Mouse (Mus musculus): ENCODE results near the gene Gm30302. TPM values are rescaled to one million over a fixed set of nuclear protein-coding genes. Genes with fewer than 3 reads are reported as not detected.

The Gm30302 gene
- polyA plus RNA-seq, 1 experiment from 2014 or later, result not detected

- H3K36me3 ChIP-seq (ENCODE audit: control insufficient read depth, insufficient read depth, low read length), result no peaks in the 10 kb centered on the region
- no peak overlapping the region for H3K4me2 ChIP-seq (replicated peaks; ENCODE audit: low read depth, low read length)
- no peaks in the 10 kb centered on the region for H3K4me1 ChIP-seq (replicated peaks; ENCODE audit: control insufficient read depth, insufficient read depth, low read length)
- no peak overlapping the region for H3K4me3 ChIP-seq (ENCODE audit: low read depth, low read length)
- H3K27me3 ChIP-seq (ENCODE audit: control insufficient read depth, insufficient read depth, low read length), result no peaks in the 10 kb centered on the region; the same call in 1 of the 2 replicates
- ATAC-seq (ENCODE audit: low FRiP score) (no peak), DNase-seq (ENCODE audit: low spot score) (no peak)
- 91% methylated on average over 14 of the region's 14 CpGs for WGBS
- no peak overlapping the region for H3K9ac ChIP-seq (ENCODE audit: low read depth, low read length)
- H3K9me3 ChIP-seq (ENCODE audit: control insufficient read depth, low read length), result no peaks in the 10 kb centered on the region
- no peak overlapping the region for H3K27ac ChIP-seq (ENCODE audit: low read depth, low read length)
Observed at GRCm38 (mm10) chr13:49762208-49762607, 36.6 kb downstream of the Gm30302 start.

- ATAC-seq (ENCODE audit: low FRiP score), result no peak
- WGBS, result 68% methylated on average over 1 of the region's 1 CpGs
- Histone ChIP-seq H3K9me3 (ENCODE audit: control insufficient read depth, low read length) (no peaks in the 10 kb centered on the region), H3K4me1 (replicated peaks; ENCODE audit: control insufficient read depth, insufficient read depth, low read length) (no peaks in the 10 kb centered on the region), H3K9ac (ENCODE audit: low read depth, low read length) (no peak overlapping the region), H3K36me3 (ENCODE audit: control insufficient read depth, insufficient read depth, low read length) (no peaks in the 10 kb centered on the region), H3K4me2 (replicated peaks; ENCODE audit: low read depth, low read length) (no peak overlapping the region), H3K27ac (ENCODE audit: low read depth, low read length) (no peak overlapping the region), H3K27me3 (ENCODE audit: control insufficient read depth, insufficient read depth, low read length) (no peaks in the 10 kb centered on the region; the same call in 1 of the 2 replicates), H3K4me3 (ENCODE audit: low read depth, low read length) (no peak overlapping the region)
- no peak for DNase-seq (ENCODE audit: low spot score)
Observed at GRCm38 (mm10) chr13:49760675-49761074, 38.1 kb downstream of the Gm30302 start.

- DNase-seq (ENCODE audit: low spot score) (no peak), ATAC-seq (ENCODE audit: low FRiP score) (no peak)
- no peaks in the 10 kb centered on the region for H3K9me3 ChIP-seq (ENCODE audit: control insufficient read depth, low read length)
- 88% methylated on average over 4 of the region's 4 CpGs for WGBS
- H3K4me1 ChIP-seq (replicated peaks; ENCODE audit: control insufficient read depth, insufficient read depth, low read length), result no peaks in the 10 kb centered on the region
- H3K36me3 ChIP-seq (ENCODE audit: control insufficient read depth, insufficient read depth, low read length), result no peaks in the 10 kb centered on the region
- no peak overlapping the region for H3K27ac ChIP-seq (ENCODE audit: low read depth, low read length)
- H3K27me3 ChIP-seq (ENCODE audit: control insufficient read depth, insufficient read depth, low read length), result no peaks in the 10 kb centered on the region
- no peak overlapping the region for H3K4me3 ChIP-seq (ENCODE audit: low read depth, low read length)
- H3K9ac ChIP-seq (ENCODE audit: low read depth, low read length), result no peak overlapping the region
- H3K4me2 ChIP-seq (replicated peaks; ENCODE audit: low read depth, low read length), result no peak overlapping the region
Observed at GRCm38 (mm10) chr13:49757966-49758365, 40.8 kb downstream of the Gm30302 start.

GRCm38 (mm10) chr13:49756591-49756990, 42.2 kb downstream of the Gm30302 start:
- no peak overlapping the region for H3K4me3 ChIP-seq (ENCODE audit: low read depth, low read length)
- H3K27ac ChIP-seq (ENCODE audit: low read depth, low read length), result no peak overlapping the region
- no peak overlapping the region for H3K9ac ChIP-seq (ENCODE audit: low read depth, low read length)
- no peaks in the 10 kb centered on the region for H3K27me3 ChIP-seq (ENCODE audit: control insufficient read depth, insufficient read depth, low read length)
- H3K36me3 ChIP-seq (ENCODE audit: control insufficient read depth, insufficient read depth, low read length), result no peaks in the 10 kb centered on the region
- ATAC-seq (ENCODE audit: low FRiP score) (no peak), DNase-seq (ENCODE audit: low spot score) (no peak)
- H3K9me3 ChIP-seq (ENCODE audit: control insufficient read depth, low read length), result no peaks in the 10 kb centered on the region
- no peaks in the 10 kb centered on the region for H3K4me1 ChIP-seq (replicated peaks; ENCODE audit: control insufficient read depth, insufficient read depth, low read length)
- 81% methylated on average over 9 of the region's 9 CpGs for WGBS
- no peak overlapping the region for H3K4me2 ChIP-seq (replicated peaks; ENCODE audit: low read depth, low read length)

GRCm38 (mm10) chr13:49741285-49742040, 57.3 kb downstream of the Gm30302 start:
- DNase-seq (ENCODE audit: low spot score), result no peak
- H3K9ac ChIP-seq (ENCODE audit: low read depth, low read length), result no peak overlapping the region
- no peaks in the 10 kb centered on the region for H3K36me3 ChIP-seq (ENCODE audit: control insufficient read depth, insufficient read depth, low read length)
- no peaks in the 10 kb centered on the region for H3K27me3 ChIP-seq (ENCODE audit: control insufficient read depth, insufficient read depth, low read length)
- H3K4me2 ChIP-seq (replicated peaks; ENCODE audit: low read depth, low read length), result no peak overlapping the region
- no peak overlapping the region for H3K27ac ChIP-seq (ENCODE audit: low read depth, low read length)
- H3K9me3 ChIP-seq (ENCODE audit: control insufficient read depth, low read length), result no peaks in the 10 kb centered on the region
- H3K4me3 ChIP-seq (ENCODE audit: low read depth, low read length), result no peak overlapping the region
- no peaks in the 10 kb centered on the region for H3K4me1 ChIP-seq (replicated peaks; ENCODE audit: control insufficient read depth, insufficient read depth, low read length)
- WGBS, result 94% methylated on average over 16 of the region's 16 CpGs
- ATAC-seq (ENCODE audit: low FRiP score), result no peak

- Histone ChIP-seq H3K9me3 (ENCODE audit: control insufficient read depth, low read length) (no peaks in the 10 kb centered on the region), H3K36me3 (ENCODE audit: control insufficient read depth, insufficient read depth, low read length) (peaks cover 9% of the 10 kb centered on the region; the same call in 1 of the 2 replicates), H3K4me3 (ENCODE audit: low read depth, low read length) (no peak overlapping the region), H3K27me3 (ENCODE audit: control insufficient read depth, insufficient read depth, low read length) (no peaks in the 10 kb centered on the region), H3K4me1 (replicated peaks; ENCODE audit: control insufficient read depth, insufficient read depth, low read length) (no peaks in the 10 kb centered on the region), H3K27ac (ENCODE audit: low read depth, low read length) (no peak overlapping the region), H3K9ac (ENCODE audit: low read depth, low read length) (no peak overlapping the region), H3K4me2 (replicated peaks; ENCODE audit: low read depth, low read length) (no peak overlapping the region)
- 94% methylated on average over 2 of the region's 2 CpGs for WGBS
- DNase-seq (ENCODE audit: low spot score) (no peak), ATAC-seq (ENCODE audit: low FRiP score) (no peak)
Observed at GRCm38 (mm10) chr13:49738011-49738410, 60.8 kb downstream of the Gm30302 start.

GRCm38 (mm10) chr13:49736430-49736829, 62.4 kb downstream of the Gm30302 start:
- no peak for DNase-seq (ENCODE audit: low spot score)
- Histone ChIP-seq H3K36me3 (ENCODE audit: control insufficient read depth, insufficient read depth, low read length) (peaks cover 21% of the 10 kb centered on the region), H3K27me3 (ENCODE audit: control insufficient read depth, insufficient read depth, low read length) (no peaks in the 10 kb centered on the region), H3K9me3 (ENCODE audit: control insufficient read depth, low read length) (no peaks in the 10 kb centered on the region), H3K4me1 (replicated peaks; ENCODE audit: control insufficient read depth, insufficient read depth, low read length) (no peaks in the 10 kb centered on the region), H3K9ac (ENCODE audit: low read depth, low read length) (no peak overlapping the region), H3K4me3 (ENCODE audit: low read depth, low read length) (no peak overlapping the region), H3K27ac (ENCODE audit: low read depth, low read length) (no peak overlapping the region), H3K4me2 (replicated peaks; ENCODE audit: low read depth, low read length) (no peak overlapping the region)
- WGBS, result 87% methylated on average over 2 of the region's 2 CpGs
- no peak for ATAC-seq (ENCODE audit: low FRiP score)

Other genes starting within 250 kb of the Gm30302 start
- 0.54 and 1.1 TPM in 2 replicates for gene Omd, start 216.5 kb downstream of the Gm30302 start, polyA plus RNA-seq (2014; fragmentation: Nextera tagmentation; extraction: Ambion mirVana)
- gene Ogn, start 191.0 kb downstream of the Gm30302 start, polyA plus RNA-seq (2014; fragmentation: Nextera tagmentation; extraction: Ambion mirVana), result 14.1 and 14.6 TPM in 2 replicates
- gene Cenpp, start 146.2 kb downstream of the Gm30302 start, polyA plus RNA-seq (2014; fragmentation: Nextera tagmentation; extraction: Ambion mirVana), result 34.2 and 38.3 TPM in 2 replicates
- gene Nol8, start 145.9 kb downstream of the Gm30302 start, polyA plus RNA-seq (2014; fragmentation: Nextera tagmentation; extraction: Ambion mirVana), result 23.7 and 27.8 TPM in 2 replicates
- 100 and 111 TPM in 2 replicates for gene Iars, start 116.9 kb downstream of the Gm30302 start, polyA plus RNA-seq (2014; fragmentation: Nextera tagmentation; extraction: Ambion mirVana)

Data from hindbrain, embryonic 11.5 days (tissue).